Mouse (Mus musculus): ENCODE measurements around the gene Dynlt1a.
"Not testable (repeated sequence)": the region's sequence is repeated elsewhere in the genome, so short reads cannot be mapped to it uniquely, and the experiment has no call there.

DNA sequence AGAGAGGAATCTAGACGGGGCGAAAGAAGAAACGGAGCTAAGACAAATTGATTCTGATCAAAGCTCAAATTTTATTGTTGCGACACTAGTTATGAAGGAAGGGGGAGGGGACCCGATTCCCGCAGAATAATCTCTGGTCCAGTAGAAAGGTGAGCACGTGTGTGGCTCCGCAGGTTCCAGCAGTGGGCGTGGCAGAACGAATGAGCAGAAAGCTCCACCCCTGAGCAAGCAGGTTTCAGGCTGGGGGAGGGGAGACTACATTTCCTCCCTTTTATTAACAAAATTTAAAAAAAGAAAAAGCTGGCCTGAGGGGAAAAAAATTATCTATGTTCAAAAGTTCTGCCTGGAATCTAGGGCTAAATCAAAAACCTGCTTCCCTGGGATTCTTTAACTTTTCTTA is 7.7 kb upstream of the Dynlt1a start:
- not testable (repeated sequence) for TF ChIP-seq CTCF (IDR thresholded peaks at IDR 0.05; ENCODE audit: borderline replicate concordance, insufficient read depth, low read length); POLR2A (IDR thresholded peaks at IDR 0.05; ENCODE audit: low read depth, low read length)

All from embryonic fibroblast, embryonic 13.5 days (primary cell).